Mouse (Mus musculus): Measurements from ENCODE around the gene Psma6.

GRCm38 (mm10) chr12:55447396-55447760 is 63.4 kb downstream of the Psma6 start:
- TF ChIP-seq POLR2A (IDR thresholded peaks at IDR 0.05; ENCODE audit: borderline replicate concordance, low read depth, low read length) (no peak), CTCF (IDR thresholded peaks at IDR 0.05; ENCODE audit: low read depth, low read length) (no peak)
